10 mouse cellular contexts compared by ENCODE assay signal in the genomic region with DNA sequence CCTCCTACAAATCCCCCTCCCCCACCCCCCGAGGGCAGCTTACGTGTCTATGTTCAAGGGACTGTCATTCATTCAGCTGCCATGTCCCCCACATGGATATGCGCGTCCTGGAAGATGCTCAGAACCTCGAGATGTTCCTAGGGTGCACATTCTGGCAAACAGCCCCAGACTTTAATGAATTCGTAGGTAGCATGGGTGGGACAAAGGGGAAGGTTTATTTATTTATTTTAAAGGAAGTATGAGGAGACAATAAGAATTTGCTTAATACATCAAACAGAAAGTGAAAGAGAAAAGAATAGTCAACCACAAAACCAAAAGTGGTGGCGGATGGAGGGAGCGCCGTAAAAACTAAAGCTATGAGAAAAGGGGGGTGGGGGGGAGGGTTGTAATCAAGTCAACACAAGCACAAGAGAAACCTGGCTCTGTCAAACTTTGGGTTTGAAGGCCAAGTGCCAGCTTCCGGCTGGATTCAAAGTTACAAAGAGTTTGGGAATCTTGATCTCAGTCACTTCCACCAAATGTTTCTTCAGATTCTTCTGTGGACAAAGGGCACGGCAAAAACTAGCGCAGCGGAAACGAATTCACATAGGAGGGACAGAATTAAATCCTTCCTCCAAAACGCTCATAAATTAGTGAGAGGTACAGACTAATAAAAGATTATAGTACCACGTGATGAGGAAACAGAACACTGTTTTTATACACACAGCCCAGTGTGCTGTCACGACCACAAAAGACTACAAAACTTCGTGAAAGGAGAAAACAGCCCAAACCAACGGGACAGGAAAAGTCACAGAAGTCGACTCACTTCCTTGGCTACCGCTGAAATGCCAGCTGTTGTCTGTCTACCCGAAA. TPM values are rescaled to one million over a fixed set of nuclear protein-coding genes. Genes with fewer than 3 reads are reported as not detected.
DNase-seq lines count a peak whose midpoint lies in the region; ATAC-seq and TF ChIP-seq lines count a peak whose summit lies in the region.
"Had no signal": no experiment of that assay in that cellular context is flagged by ENCODE, and none has a peak within 500 bp of the region (broad histone marks: within the 10 kb centered on the region; RNA-seq: fewer than 3 reads in every experiment).

No protein-coding gene starts in this region.

- no peak overlapping the region for H3K27ac ChIP-seq in heart, postnatal 0 days (ENCODE audit: low read depth)
- H3K27ac ChIP-seq in heart, embryonic 12.5 days (ENCODE audit: poor library complexity, severe bottlenecking), result no peak overlapping the region
- peak overlapping the region; percentile 91 for H3K27ac ChIP-seq in bone marrow, adult 2 months (ENCODE audit: control insufficient read depth, insufficient read depth, low read depth, low read length, poor library complexity)
- H3K27ac ChIP-seq in limb, embryonic 13.5 days, result no peak overlapping the region; the same call in 1 of the 2 replicates
- peak overlapping the region; percentile 80 for H3K27ac ChIP-seq in small intestine, adult 2 months (ENCODE audit: insufficient read depth, low read depth, low read length)
- H3K27ac ChIP-seq: heart, embryonic 15.5 days; midbrain, embryonic 12.5 days had no signal

- DNase-seq in heart, postnatal 0 days (ENCODE audit: low spot score), result no peak
- DNase-seq in adipocyte (ENCODE audit: low spot score), result no peak
- no peak for DNase-seq in layer of hippocampus, postnatal 10 days (ENCODE audit: low spot score in 2 of 2)
- DNase-seq in gastrocnemius, postnatal 10 days, result no peak

- ATAC-seq in heart, postnatal 0 days (ENCODE audit: insufficient read depth, low read depth), result no peak
- no peak for ATAC-seq in heart, embryonic 12.5 days (ENCODE audit: insufficient number of reproducible peaks, low FRiP score)
- ATAC-seq in limb, embryonic 13.5 days (ENCODE audit: low FRiP score, low read depth), result no peak

- no peaks in the 10 kb centered on the region for H3K27me3 ChIP-seq in heart, postnatal 0 days (ENCODE audit: control insufficient read depth, insufficient read depth, low read length)
- H3K27me3 ChIP-seq in heart, embryonic 12.5 days (replicated peaks), result no peaks in the 10 kb centered on the region
- H3K27me3 ChIP-seq in limb, embryonic 13.5 days, result no peaks in the 10 kb centered on the region
- no peaks in the 10 kb centered on the region for H3K27me3 ChIP-seq in small intestine, adult 2 months (ENCODE audit: control insufficient read depth, insufficient read depth, low read length)
- H3K27me3 ChIP-seq: heart, embryonic 15.5 days; midbrain, embryonic 12.5 days had no signal

- peak overlapping the region; percentile 27; the same call in 1 of the 2 replicates for H3K4me2 ChIP-seq in heart, postnatal 0 days (ENCODE audit: low read depth, low read length)
- H3K4me2 ChIP-seq in heart, embryonic 12.5 days, result no peak overlapping the region
- peak overlapping the region; percentile 39 for H3K4me2 ChIP-seq in limb, embryonic 13.5 days (replicated peaks)
- H3K4me2 ChIP-seq: heart, embryonic 15.5 days; midbrain, embryonic 12.5 days had no signal

- no peaks in the 10 kb centered on the region for H3K4me1 ChIP-seq in heart, postnatal 0 days (ENCODE audit: control insufficient read depth, insufficient read depth)
- no peaks in the 10 kb centered on the region for H3K4me1 ChIP-seq in heart, embryonic 12.5 days (replicated peaks)
- peaks cover 5% of the 10 kb centered on the region for H3K4me1 ChIP-seq in bone marrow, adult 2 months (ENCODE audit: control insufficient read depth, insufficient read depth, low read length)
- no peaks in the 10 kb centered on the region for H3K4me1 ChIP-seq in limb, embryonic 13.5 days
- no peaks in the 10 kb centered on the region for H3K4me1 ChIP-seq in small intestine, adult 2 months (ENCODE audit: control insufficient read depth, insufficient read depth, insufficient read length, low read length)
- H3K4me1 ChIP-seq: heart, embryonic 15.5 days; midbrain, embryonic 12.5 days had no signal

- H3K36me3 ChIP-seq in heart, postnatal 0 days (replicated peaks; ENCODE audit: control insufficient read depth, insufficient read depth, low read length), result no peaks in the 10 kb centered on the region
- H3K36me3 ChIP-seq in heart, embryonic 12.5 days, result no peaks in the 10 kb centered on the region
- H3K36me3 ChIP-seq in limb, embryonic 13.5 days, result no peaks in the 10 kb centered on the region
- H3K36me3 ChIP-seq in small intestine, adult 2 months (ENCODE audit: control insufficient read depth, insufficient read depth, low read length), result no peaks in the 10 kb centered on the region
- H3K36me3 ChIP-seq: heart, embryonic 15.5 days; midbrain, embryonic 12.5 days had no signal

- no peaks in the 10 kb centered on the region for H3K9me3 ChIP-seq in heart, postnatal 0 days (replicated peaks; ENCODE audit: control insufficient read depth, low read length)
- no peaks in the 10 kb centered on the region for H3K9me3 ChIP-seq in heart, embryonic 12.5 days (replicated peaks)
- no peaks in the 10 kb centered on the region for H3K9me3 ChIP-seq in limb, embryonic 13.5 days
- H3K9me3 ChIP-seq: heart, embryonic 15.5 days; midbrain, embryonic 12.5 days had no signal

- no peak for TF ChIP-seq EP300 in heart, postnatal 0 days (IDR thresholded peaks at IDR 0.05; ENCODE audit: low read depth)

- peak overlapping the region; percentile 27; the same call in 1 of the 2 replicates for H3K4me3 ChIP-seq in heart, postnatal 0 days (ENCODE audit: low read depth, low read length)
- H3K4me3 ChIP-seq in heart, embryonic 12.5 days, result no peak overlapping the region
- H3K4me3 ChIP-seq in bone marrow, adult 2 months (replicated peaks; ENCODE audit: control insufficient read depth, low read depth, low read length), result peak overlapping the region; percentile 65
- no peak overlapping the region for H3K4me3 ChIP-seq in limb, embryonic 13.5 days
- peak overlapping the region; percentile 50 for H3K4me3 ChIP-seq in small intestine, adult 2 months (ENCODE audit: low read depth, low read length)
- H3K4me3 ChIP-seq: heart, embryonic 15.5 days; midbrain, embryonic 12.5 days had no signal

- H3K9ac ChIP-seq in heart, postnatal 0 days (replicated peaks; ENCODE audit: low read depth, low read length), result no peak overlapping the region
- H3K9ac ChIP-seq in heart, embryonic 12.5 days, result no peak overlapping the region
- H3K9ac ChIP-seq in limb, embryonic 13.5 days, result no peak overlapping the region
- H3K9ac ChIP-seq: heart, embryonic 15.5 days; midbrain, embryonic 12.5 days had no signal

- TF ChIP-seq CTCF in heart, postnatal 0 days (IDR thresholded peaks at IDR 0.05; ENCODE audit: low read depth), result no peak
- no peak for TF ChIP-seq CTCF in bone marrow, adult 2 months (IDR thresholded peaks at IDR 0.05; ENCODE audit: control insufficient read depth, insufficient read depth, low read length)
- no peak for TF ChIP-seq CTCF in small intestine, adult 2 months (IDR thresholded peaks at IDR 0.05; ENCODE audit: extremely low read depth, insufficient read length, insufficient replicate concordance, low read depth, low read length)

- TF ChIP-seq POLR2A in bone marrow, adult 2 months (IDR thresholded peaks at IDR 0.05; ENCODE audit: borderline replicate concordance, control insufficient read depth, low read depth, low read length), result no peak
- TF ChIP-seq POLR2A in small intestine, adult 2 months (IDR thresholded peaks at IDR 0.05; ENCODE audit: low read depth, low read length), result no peak

- 72% methylated on average over 22 of the region's 22 CpGs for WGBS in heart, postnatal 0 days
- WGBS in heart, embryonic 12.5 days, result 79% methylated on average over 22 of the region's 22 CpGs
- WGBS in bone marrow, adult 2 months, result 5% methylated on average over 22 of the region's 22 CpGs
- 58% methylated on average over 22 of the region's 22 CpGs for WGBS in limb, embryonic 13.5 days
- 61% methylated on average over 22 of the region's 22 CpGs for WGBS in small intestine, adult 2 months

RNA-seq across cellular contexts. Expression of a gene that starts 0.7 kb away (rescaled TPM):
- 0.11 and 0.15 TPM in 2 replicates for total RNA-seq in heart, postnatal 0 days (2014; rRNA removed; ENCODE audit: low replicate concordance)
- 0.30 and 0.41 TPM in 2 replicates for polyA plus RNA-seq in heart, postnatal 0 days (2015; fragmentation: Nextera tagmentation; extraction: Ambion mirVana)
- 0.67 and 0.72 TPM in 2 replicates for polyA plus RNA-seq in heart, embryonic 12.5 days (2016; fragmentation: Nextera tagmentation; extraction: Ambion mirVana)
- 2.2 and 6.0 TPM in 2 replicates for polyA plus RNA-seq in bone marrow, adult 2 months (2011; ENCODE audit: insufficient read depth, insufficient read length, low replicate concordance, missing spikeins)
- polyA plus RNA-seq in limb, embryonic 13.5 days (2015; fragmentation: Nextera tagmentation; extraction: Ambion mirVana), result 0.97 and 1.4 TPM in 2 replicates
- 0.28 and 0.37 TPM in 2 replicates for polyA plus RNA-seq in small intestine, adult 2 months (2012; rRNA removed)
- total RNA-seq in layer of hippocampus, postnatal 10 days (2021), result 1 to 10 TPM; 1.3 to 1.4 TPM
- 1 to 10 TPM; 1.8 to 2.3 TPM for total RNA-seq in gastrocnemius, postnatal 10 days (2021)

RNA-seq across cellular contexts. Expression of a gene that starts 10.7 kb away (rescaled TPM):
- total RNA-seq in heart, postnatal 0 days (2014; rRNA removed; ENCODE audit: low replicate concordance), result 22.7 and 45.2 TPM in 2 replicates
- 22.7 and 23.5 TPM in 2 replicates for polyA plus RNA-seq in heart, postnatal 0 days (2015; fragmentation: Nextera tagmentation; extraction: Ambion mirVana)
- polyA plus RNA-seq in heart, embryonic 12.5 days (2016; fragmentation: Nextera tagmentation; extraction: Ambion mirVana), result 44.1 and 45.1 TPM in 2 replicates
- polyA plus RNA-seq in bone marrow, adult 2 months (2011; ENCODE audit: insufficient read depth, insufficient read length, low replicate concordance, missing spikeins), result 4.9 and 9.4 TPM in 2 replicates
- 59.2 and 62.9 TPM in 2 replicates for polyA plus RNA-seq in limb, embryonic 13.5 days (2015; fragmentation: Nextera tagmentation; extraction: Ambion mirVana)
- polyA plus RNA-seq in small intestine, adult 2 months (2012; rRNA removed), result 15.4 and 18.9 TPM in 2 replicates
- total RNA-seq in layer of hippocampus, postnatal 10 days (2021), result 1 to 10 TPM; 5.3 to 5.8 TPM
- total RNA-seq in gastrocnemius, postnatal 10 days (2021), result 10 to 100 TPM; 38.2 to 48.7 TPM

RNA-seq across cellular contexts. Expression of a gene that starts 25.9 kb away (rescaled TPM):
- 1.6 TPM in 1 of 2 replicates, not detected in the other for total RNA-seq in heart, postnatal 0 days (2014; rRNA removed; ENCODE audit: low replicate concordance)
- polyA plus RNA-seq in heart, postnatal 0 days (2015; fragmentation: Nextera tagmentation; extraction: Ambion mirVana), result 0.45 and 0.46 TPM in 2 replicates
- polyA plus RNA-seq in heart, embryonic 12.5 days (2016; fragmentation: Nextera tagmentation; extraction: Ambion mirVana), result 0.21 and 0.47 TPM in 2 replicates
- 4.2 and 17.4 TPM in 2 replicates for polyA plus RNA-seq in bone marrow, adult 2 months (2011; ENCODE audit: insufficient read depth, insufficient read length, low replicate concordance, missing spikeins)
- 0.64 and 1.4 TPM in 2 replicates for polyA plus RNA-seq in limb, embryonic 13.5 days (2015; fragmentation: Nextera tagmentation; extraction: Ambion mirVana)
- polyA plus RNA-seq in small intestine, adult 2 months (2012; rRNA removed), result 1.4 and 1.5 TPM in 2 replicates
- total RNA-seq in layer of hippocampus, postnatal 10 days (2021), result under 1 TPM; 0.54 to 0.57 TPM
- total RNA-seq in gastrocnemius, postnatal 10 days (2021), result under 1 TPM; 0.68 to 0.75 TPM

Comparison
In these comparisons a context has a peak if more than half of its experiments do, and no peak if none do; other contexts are left out.
1. H3K4me3 ChIP-seq: peak in heart, postnatal 0 days (single experiment), bone marrow, adult 2 months (single experiment) and small intestine, adult 2 months (single experiment); none in heart, embryonic 12.5 days (single experiment) and limb, embryonic 13.5 days (single experiment).
2. H3K27ac ChIP-seq: peak in bone marrow, adult 2 months (single experiment) and small intestine, adult 2 months (single experiment); none in heart, postnatal 0 days (single experiment), heart, embryonic 12.5 days (single experiment) and limb, embryonic 13.5 days (single experiment).